Mouse (Mus musculus) embryonic stem cell, embryonic (primary cell): ENCODE measurements around the gene Asxl1.

ENCODE experiments used
- CTCF ChIA-PET, 4 experiments: fragments of 300-600 bp in 2 of 4; fragments of 350-600 bp in 2 of 4; sonication (Branson Sonifier 250); formaldehyde crosslinking; loops; one replicate each; lab custom pipeline; 2022; ENCODE audit warnings: inconsistent platforms in 2 of 4; lab: Charles Lee
- POLR2A ChIA-PET, 4 experiments: fragments of 300-600 bp in 2 of 4; fragments of 350-600 bp in 2 of 4; sonication (Branson Sonifier 250); formaldehyde crosslinking; loops; one replicate each; lab custom pipeline; 2022; ENCODE audit warnings: antibody characterized with exemption in 4 of 4, inconsistent platforms in 1 of 4; lab: Charles Lee

Gene Asxl1

DNA sequence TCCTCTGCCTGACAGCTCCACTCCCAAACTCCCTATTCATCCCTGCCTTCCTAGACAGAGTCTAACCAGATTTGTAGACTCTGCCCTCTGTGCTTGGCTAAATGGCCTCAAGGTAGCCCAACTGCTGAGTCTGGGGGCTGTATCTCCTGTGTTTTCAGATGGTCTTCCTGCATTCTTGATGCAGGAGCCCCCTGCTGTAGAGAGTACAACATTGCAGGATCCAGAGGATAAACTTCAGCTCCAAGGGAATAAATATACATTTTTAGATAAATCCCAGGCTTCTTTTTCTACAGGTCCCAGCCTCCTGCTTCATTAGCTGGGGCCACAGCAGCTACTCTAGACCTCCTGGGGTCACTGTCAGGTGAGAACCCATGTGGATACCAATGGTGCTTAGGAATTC lies 75.6 kb downstream of the Asxl1 start:
- ChIA-PET CTCF (interaction anchor here (0.5 to 2.3 kb wide), 43 partner anchors 9 to 291 kb away, joined by 3 to 10 read pairs (median 3); partner anchors contain the start of gene Dnmt3b (in 1 of the 4)), POLR2A (interaction anchor here in 2 of 4 experiments (0.6 to 2.6 kb wide), 16 partner anchors 9 to 260 kb away, joined by 3 to 11 read pairs (median 3); partner anchors contain the start of gene Tm9sf4 (in 1 of the 2))

GRCm38 (mm10) chr2:153422051-153422450 lies 76.4 kb downstream of the Asxl1 start:
- ChIA-PET CTCF (interaction anchor here in 3 of 4 experiments (0.7 to 2.3 kb wide), 11 partner anchors 9 to 279 kb away, joined by 3 to 8 read pairs (median 4); no protein-coding TSS in a partner anchor), POLR2A (interaction anchor here in 2 of 4 experiments (0.6 to 2.6 kb wide), 10 partner anchors 9 to 260 kb away, joined by 3 to 11 read pairs (median 3); partner anchors contain the start of gene Tm9sf4 (in 1 of the 2))

DNA sequence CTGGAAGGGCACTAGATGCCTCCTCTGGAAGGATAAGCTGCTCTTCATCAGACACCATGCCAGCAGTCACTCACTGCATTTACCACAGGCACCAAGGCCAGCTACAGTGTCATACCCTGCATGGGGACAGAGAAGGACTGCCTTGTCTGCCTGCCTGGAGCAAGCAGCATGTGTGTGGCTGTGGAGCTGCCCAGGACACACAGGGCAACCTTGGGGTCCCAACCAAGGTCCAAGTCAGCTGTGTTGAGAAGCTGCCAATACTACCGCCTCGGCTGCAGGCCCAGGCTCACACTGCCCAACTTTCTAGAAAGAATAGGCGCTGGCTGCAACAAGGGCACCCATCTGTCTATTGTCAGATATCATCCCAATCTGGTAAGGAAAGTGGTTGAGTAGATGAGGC lies 77.5 kb downstream of the Asxl1 start:
- POLR2A ChIA-PET = interaction anchor here in 3 of 4 experiments (0.6 to 2.3 kb wide), 5 partner anchors 12 to 173 kb away, joined by 3 to 5 read pairs (median 3); no protein-coding TSS in a partner anchor

GRCm38 (mm10) chr2:153424557-153424956 lies 78.9 kb downstream of the Asxl1 start:
- ChIA-PET POLR2A (interaction anchor here in 2 of 4 experiments (0.9 to 1.4 kb wide), 4 partner anchors 10 to 136 kb away, joined by 3 to 4 read pairs (median 4); no protein-coding TSS in a partner anchor), CTCF (interaction anchor here in 3 of 4 experiments (0.7 to 1.4 kb wide), 5 partner anchors 10 to 294 kb away, joined by 3 to 6 read pairs (median 4); no protein-coding TSS in a partner anchor)

More for the DNA sequence above, 77.5 kb downstream of the Asxl1 start:
- CTCF ChIA-PET = interaction anchor here in 1 of 4 experiments (1.0 to 2.3 kb wide), 3 partner anchors 23 to 281 kb away, joined by 3 to 6 read pairs (median 6); no protein-coding TSS in a partner anchor

DNA sequence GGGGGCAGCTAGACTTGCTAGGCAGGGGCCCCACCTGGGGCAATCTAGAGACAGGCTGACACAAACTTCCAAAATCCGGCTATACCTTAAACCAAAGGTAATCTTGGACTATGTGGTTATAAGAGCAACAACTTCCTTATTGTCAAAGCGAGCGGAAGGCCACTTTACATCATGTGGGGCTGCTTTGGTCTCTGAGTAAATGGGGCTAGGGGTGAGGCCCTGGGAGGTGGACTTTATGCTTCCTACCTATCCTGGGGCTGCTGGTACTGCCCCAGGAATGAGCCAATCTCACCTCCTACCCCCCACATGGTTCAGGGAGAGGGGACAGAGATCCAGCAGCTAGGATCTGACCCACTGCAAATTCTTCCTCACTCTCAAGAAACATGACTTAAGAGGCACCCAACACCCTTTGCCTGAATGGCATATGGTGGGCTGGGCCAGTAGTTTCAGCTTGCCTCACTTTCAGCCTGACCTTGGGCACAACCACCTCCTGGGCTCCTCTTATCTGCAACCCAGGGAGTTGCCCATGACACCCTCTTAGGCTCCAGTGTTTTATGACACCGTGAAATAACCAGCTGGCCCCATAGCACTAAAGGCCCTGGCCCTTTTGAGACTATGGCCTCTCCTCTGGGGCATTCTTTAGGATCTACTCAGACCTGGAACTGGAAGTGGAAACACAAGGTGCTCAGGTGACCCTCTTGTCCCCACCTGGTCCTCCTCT lies 79.7 kb downstream of the Asxl1 start:
- CTCF ChIA-PET = no interaction called here
- POLR2A ChIA-PET = interaction anchor here in 1 of 4 experiments (0.9 to 3.9 kb wide), 5 partner anchors 10 to 136 kb away, joined by 3 to 16 read pairs (median 7); no protein-coding TSS in a partner anchor

- ChIA-PET POLR2A (interaction anchor here in 2 of 4 experiments (0.7 to 3.9 kb wide), 7 partner anchors 9 to 279 kb away, joined by 3 to 16 read pairs (median 7); no protein-coding TSS in a partner anchor), CTCF (interaction anchor here in 2 of 4 experiments (0.5 to 0.7 kb wide), 2 partner anchors 20 to 1000 kb away, joined by 3 to 10 read pairs; no protein-coding TSS in a partner anchor)
These were observed 80.5 kb downstream of the Asxl1 start for GRCm38 (mm10) chr2:153425998-153426670.

DNA sequence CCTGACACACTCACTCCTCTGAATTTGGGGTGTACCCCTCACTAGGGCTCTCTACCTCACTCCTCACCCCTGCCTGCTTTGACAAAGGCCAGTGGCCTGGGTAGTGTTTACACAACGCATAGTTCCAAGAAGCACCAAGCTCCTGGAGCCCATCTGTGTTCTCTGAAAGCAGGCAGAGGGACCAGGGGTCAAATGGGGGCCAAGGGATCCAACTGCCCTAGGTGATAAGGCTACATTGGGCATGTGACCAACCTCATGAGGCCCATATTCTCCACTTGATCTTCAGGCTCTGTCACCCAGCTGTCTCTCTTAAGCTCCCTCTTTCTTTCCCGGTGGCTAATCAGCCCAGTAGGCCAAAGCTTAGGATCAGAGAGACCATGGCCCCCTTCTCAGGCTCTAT lies 81.3 kb downstream of the Asxl1 start:
- ChIA-PET POLR2A (interaction anchor here (0.5 to 3.9 kb wide), 12 partner anchors 8 to 993 kb away, joined by 3 to 16 read pairs (median 5); no protein-coding TSS in a partner anchor), CTCF (interaction anchor here in 1 of 4 experiments (0.6 kb wide), 1 partner anchor 71 kb away, joined by 4 read pairs; no protein-coding TSS in a partner anchor)

GRCm38 (mm10) chr2:153428485-153428884 lies 82.9 kb downstream of the Asxl1 start:
- ChIA-PET POLR2A (interaction anchor here in 3 of 4 experiments (0.5 to 3.9 kb wide), 6 partner anchors 9 to 268 kb away, joined by 3 to 16 read pairs (median 4); no protein-coding TSS in a partner anchor), CTCF (interaction anchor here in 2 of 4 experiments (0.5 to 1.4 kb wide), 3 partner anchors 13 to 225 kb away, joined by 3 read pairs; no protein-coding TSS in a partner anchor)

DNA sequence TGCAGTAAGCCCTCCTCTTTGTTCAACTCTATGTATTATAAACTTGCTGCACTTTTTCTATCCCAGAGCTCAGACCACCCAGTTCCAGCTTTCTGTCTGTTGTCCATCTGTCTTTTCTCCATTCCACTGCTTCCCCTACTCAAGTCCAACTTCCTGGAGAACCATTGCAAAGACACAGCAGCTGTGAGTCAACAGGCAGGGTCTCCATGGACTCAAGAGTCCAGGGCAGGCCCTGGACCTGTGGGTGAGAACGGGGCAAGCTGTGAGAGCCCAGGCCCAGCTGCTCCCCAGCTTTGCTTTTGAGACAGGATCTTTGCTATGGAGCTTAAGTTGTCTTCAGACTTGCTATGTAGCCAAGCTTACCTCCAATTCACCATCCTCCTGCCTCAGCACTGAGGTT lies 84.9 kb downstream of the Asxl1 start:
- POLR2A ChIA-PET = interaction anchor here in 3 of 4 experiments (0.8 to 1.7 kb wide), 6 partner anchors 8 to 43 kb away, joined by 3 read pairs; no protein-coding TSS in a partner anchor
- CTCF ChIA-PET = interaction anchor here in 3 of 4 experiments (1.0 to 1.2 kb wide), 6 partner anchors 9 to 16 kb away, joined by 3 to 5 read pairs (median 3); no protein-coding TSS in a partner anchor

DNA sequence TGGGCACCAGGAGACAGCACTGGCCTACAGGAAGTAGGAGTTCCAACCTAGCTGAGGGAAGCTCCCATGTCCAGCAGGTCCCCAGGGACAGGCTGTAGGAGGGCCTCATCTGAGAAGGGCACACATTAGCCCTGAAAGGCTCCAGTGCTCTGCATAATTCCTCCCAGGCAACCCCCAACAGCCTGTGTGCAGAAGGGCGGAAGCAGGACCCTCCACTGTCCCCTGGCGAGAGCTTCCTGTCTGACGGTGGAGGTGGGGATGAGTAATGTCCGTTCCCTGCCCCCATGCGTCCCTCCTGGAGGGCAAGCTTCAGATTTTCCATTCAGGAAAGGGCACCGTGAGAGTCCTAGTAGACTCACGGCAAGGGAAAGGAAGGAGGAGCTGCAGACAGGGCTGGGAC lies 86.9 kb downstream of the Asxl1 start:
- ChIA-PET CTCF (interaction anchor here in 1 of 4 experiments (0.7 kb wide), 1 partner anchor 11 kb away, joined by 3 read pairs; no protein-coding TSS in a partner anchor), POLR2A (interaction anchor here in 3 of 4 experiments (0.8 to 1.5 kb wide), 5 partner anchors 8 to 154 kb away, joined by 3 to 5 read pairs (median 3); no protein-coding TSS in a partner anchor)

DNA sequence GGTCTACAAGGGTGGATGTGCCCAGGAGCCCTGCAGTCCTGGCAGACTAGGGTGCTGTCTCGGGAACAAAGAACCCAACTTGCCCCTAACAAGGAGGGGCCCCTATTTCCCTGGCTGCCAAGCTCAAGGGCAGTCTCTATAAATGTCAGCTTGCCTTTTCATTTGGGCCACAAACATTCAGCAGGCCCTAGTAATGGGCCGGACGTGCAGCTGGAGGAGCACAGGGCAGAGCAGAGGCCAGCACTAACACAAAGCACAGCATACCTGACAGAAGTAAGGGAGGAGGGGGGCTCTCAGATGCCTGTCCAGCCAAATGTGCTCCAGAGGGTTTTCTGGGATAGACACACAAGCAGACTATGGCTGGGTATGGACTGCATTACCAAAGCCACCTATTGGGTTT lies 88.2 kb downstream of the Asxl1 start:
- CTCF ChIA-PET = interaction anchor here in 1 of 4 experiments (1.1 kb wide), 1 partner anchor 12 kb away, joined by 5 read pairs; no protein-coding TSS in a partner anchor
- POLR2A ChIA-PET = interaction anchor here in 1 of 4 experiments (0.9 to 2.3 kb wide), 4 partner anchors 11 to 159 kb away, joined by 3 to 7 read pairs (median 4); no protein-coding TSS in a partner anchor

DNA sequence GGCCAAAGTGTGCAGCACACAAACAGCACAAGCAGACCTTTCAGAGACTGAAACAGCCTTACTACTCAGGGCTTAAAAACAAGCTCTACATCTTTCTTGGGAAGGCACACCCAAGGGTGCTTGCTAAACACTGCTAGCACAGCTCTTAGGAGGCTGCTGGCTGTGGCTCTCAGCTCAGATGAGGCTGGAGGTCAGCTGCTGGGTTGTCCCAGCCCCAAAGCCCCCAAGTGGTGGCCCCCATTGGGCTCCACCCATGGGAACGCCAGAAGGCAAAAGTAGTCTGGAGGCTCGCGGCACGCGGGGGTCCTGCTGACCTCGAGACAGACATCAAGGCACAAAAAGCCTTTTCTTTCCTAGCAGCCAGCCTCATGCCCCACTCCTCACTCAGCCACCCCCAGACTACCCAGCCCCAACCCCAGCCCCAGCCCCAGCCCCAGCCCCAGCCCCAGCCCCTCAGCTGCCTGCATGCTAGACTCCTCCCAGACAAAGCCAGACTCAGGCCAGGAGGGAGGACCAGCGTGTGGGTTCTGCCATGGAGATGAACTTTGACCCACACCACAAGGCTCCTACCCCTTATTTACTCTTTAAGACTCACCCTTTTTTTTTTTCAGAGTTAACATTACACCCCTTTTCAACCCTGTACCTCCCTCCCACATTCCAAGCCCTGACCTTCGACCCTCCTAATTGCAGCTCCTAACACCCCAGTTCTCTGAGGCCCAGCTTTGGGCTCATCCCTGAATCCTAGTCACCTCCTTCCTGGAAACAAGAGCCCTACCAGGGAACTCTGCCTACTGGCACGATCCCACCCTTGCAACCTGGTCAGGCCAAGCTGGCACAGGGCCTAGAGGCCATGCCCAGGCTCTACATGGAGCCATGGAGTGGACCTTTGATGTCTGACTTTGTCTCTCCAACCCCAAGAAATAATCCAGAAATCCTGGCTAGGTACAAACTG lies 89.5 kb downstream of the Asxl1 start:
- ChIA-PET CTCF (interaction anchor here (0.5 to 1.3 kb wide), 8 partner anchors 9 to 286 kb away, joined by 3 to 5 read pairs (median 3); no protein-coding TSS in a partner anchor), POLR2A (interaction anchor here in 2 of 4 experiments (0.6 to 2.3 kb wide), 11 partner anchors 9 to 158 kb away, joined by 3 to 7 read pairs (median 3); no protein-coding TSS in a partner anchor)

DNA sequence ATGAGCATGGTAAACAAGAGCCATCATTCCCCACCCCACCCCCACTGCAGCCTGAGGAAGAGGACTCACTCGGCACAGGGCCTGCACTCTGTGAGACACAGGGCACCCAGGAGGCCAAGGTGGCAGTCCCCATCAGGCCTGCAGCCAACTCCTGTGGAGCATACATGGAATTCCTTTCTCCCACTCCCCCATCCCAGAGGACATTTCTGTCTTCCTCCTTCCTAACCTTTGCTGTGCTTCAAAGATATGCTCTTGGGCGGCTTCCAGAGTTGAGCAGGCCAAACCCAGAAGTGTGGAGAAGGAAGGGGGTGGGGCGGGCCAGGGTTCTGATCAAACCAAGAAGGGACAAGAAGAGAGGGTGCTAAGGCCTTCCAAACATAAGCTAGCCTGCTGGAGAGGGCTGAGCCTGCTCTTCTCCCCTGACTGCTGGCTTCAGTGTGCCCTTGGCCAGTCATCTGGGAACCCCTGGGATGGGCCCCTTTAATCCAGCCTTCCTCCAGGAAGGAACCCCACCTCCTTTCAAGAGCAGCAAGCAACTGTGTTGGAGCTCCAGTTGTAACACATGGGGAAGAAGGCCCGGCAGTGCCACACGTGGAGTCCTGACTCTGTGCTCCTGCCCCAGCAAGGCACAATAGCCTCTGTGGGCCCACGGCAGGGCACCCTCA lies 91.1 kb downstream of the Asxl1 start:
- ChIA-PET POLR2A (interaction anchor here in 2 of 4 experiments (0.8 to 2.1 kb wide), 10 partner anchors 10 to 175 kb away, joined by 3 to 16 read pairs (median 4); no protein-coding TSS in a partner anchor), CTCF (interaction anchor here in 3 of 4 experiments (0.6 to 1.4 kb wide), 6 partner anchors 10 to 532 kb away, joined by 3 to 7 read pairs (median 4); no protein-coding TSS in a partner anchor)

DNA sequence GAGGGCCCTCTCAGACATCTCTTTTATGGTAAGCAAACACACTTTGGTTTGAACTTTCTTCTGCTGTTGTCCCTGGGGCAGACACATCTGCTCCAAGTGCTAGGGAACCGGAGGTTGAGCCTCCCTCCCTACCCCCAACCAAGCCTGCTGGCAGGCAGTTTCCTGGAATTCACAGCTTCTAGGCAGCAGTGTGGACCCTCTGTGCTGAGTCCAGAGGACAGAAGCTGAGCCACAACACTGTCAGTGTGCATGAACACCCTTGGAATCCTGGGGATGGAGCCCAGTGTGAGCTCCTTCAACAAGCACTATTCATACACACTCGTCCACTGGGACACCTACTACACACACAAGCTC lies 91.7 kb downstream of the Asxl1 start:
- POLR2A ChIA-PET = interaction anchor here in 3 of 4 experiments (0.5 to 2.1 kb wide), 13 partner anchors 9 to 175 kb away, joined by 3 to 16 read pairs (median 4); no protein-coding TSS in a partner anchor

DNA sequence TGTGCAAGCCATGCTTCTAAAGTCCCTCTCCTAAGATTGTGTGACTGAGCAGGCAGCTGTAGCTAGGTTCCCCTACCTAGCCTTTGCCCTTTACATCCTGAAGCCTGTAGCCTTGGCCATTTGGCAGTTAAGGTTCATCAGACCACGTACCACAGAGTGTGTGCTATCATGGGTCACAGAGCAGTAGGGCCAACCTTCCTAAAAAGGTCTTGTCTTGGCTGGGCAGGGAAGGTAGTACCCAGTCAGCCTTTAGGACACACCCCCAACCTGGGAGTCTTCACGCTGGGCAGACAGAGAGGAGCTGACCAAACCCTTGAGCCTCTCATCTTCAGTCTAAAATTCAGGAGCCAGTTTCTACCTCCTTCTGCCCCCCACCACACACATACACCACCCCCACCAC lies 95.1 kb downstream of the Asxl1 start:
- CTCF ChIA-PET = interaction anchor here in 3 of 4 experiments (0.6 to 1.2 kb wide), 4 partner anchors 10 to 79 kb away, joined by 3 to 5 read pairs (median 4); no protein-coding TSS in a partner anchor
- POLR2A ChIA-PET = interaction anchor here in 3 of 4 experiments (0.6 to 3.7 kb wide), 15 partner anchors 8 to 416 kb away, joined by 3 to 12 read pairs (median 3); partner anchors contain the start of gene Tm9sf4 (in 1 of the 3)

More for the DNA sequence above, 91.7 kb downstream of the Asxl1 start:
- CTCF ChIA-PET = interaction anchor here in 2 of 4 experiments (0.5 to 1.4 kb wide), 5 partner anchors 9 to 380 kb away, joined by 3 to 7 read pairs (median 3); no protein-coding TSS in a partner anchor
